Mouse (Mus musculus): ENCODE measurements at regions not wholly inside any gene's neighbourhood (a gene's known extent, or its start where the extent isn't known, plus 50 kb on each side); places are given as distances from the start of the nearest gene placed in this dataset.

DNA sequence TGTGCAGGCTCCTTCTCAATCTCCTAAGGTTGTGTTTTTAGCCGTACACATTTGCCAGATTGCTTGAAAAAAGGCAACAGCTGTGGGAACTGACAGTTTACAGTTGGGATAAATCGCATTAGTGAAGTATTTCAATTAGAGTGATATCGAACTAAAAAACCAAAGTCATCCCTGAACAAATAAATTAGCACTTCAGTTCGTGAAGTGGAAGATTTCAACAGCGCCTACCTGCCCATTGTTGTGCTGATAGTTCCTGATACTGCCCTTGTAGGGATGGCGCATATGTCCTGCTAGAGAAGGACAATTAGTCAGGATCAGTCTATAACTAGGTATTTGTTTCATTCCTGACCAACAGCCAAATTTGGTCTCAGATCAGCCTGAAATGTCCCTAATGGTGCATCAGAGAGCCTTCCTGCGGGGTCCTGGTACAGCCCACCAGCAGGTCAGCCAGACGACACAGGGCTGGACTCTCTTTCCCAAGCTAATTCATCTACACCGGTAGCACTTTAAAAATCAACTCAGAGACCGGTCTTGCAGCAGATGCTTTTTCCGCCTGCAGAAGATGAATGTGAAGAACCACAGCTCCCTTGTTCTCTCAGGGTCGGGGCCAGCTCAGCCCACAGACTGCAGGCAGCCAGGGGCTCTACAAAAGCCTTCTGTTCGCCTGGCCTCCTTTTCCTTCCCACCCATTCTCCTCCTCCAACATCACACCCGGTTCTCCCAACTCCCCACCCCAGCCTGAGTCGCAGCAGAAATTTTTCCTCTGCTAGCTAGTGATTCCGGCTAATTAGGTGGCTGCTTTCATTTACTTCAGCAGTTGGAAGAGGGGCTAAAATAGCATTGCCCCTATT is 146.1 kb downstream of the Psat1 start:
- peak; percentile 73 to 78 for DNase-seq (ENCODE audit: low spot score in 2 of 2)

DNA sequence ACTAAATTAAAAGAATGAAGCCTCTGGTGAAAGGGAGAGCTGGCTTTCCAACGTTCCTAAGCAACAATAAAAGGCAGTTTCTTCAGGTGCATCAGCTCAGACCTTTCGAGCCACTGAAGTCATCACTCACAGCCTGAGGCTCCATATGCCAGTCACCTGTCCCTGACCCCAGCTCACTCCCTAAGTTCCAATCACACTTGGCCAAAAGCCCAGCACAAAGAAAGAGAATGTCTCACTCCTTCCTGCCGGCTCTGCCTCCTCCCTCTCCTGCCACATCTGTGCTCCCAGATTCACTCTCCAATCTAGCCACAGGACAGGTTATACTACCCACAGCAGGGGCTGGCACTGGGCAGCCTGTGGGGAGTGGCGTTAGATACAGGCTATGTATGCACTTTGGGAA is 150.7 kb downstream of the Psat1 start:
- DNase-seq (ENCODE audit: low spot score in 2 of 2), result no peak

GRCm38 (mm10) chr19:15791942-15792341 is 155.2 kb downstream of the Psat1 start:
- no peak for DNase-seq (ENCODE audit: low spot score in 2 of 2)

DNA sequence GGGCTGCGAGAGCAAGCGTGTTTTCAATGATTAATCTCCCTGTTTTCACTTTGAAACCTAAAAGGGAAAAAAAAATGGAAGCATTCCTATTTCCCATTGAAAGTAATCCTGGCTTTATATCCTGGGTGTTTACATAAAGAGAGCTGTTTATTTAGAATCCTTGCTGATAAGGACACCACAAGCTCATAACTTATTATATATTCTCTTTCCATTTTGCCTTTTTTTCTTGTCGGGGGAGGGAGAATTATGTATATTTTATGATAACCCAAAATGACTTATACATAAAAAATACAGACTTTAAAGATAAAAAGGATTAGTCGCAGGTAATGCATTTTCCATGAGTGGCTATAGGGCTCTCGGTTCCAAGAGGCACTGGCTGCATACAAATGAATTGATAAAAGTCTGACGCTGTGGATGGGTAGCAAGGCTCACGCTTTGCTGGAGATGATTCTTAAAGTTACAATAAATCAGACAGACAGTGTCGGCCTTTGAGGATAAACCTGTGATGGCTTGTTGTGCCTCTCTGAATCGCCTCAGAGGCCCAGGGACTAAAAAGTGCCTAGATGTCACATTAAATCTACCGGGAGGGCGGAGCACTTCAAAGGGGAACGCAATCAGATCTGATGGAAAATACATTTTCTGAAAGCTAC is 155.7 kb downstream of the Psat1 start:
- no peak for DNase-seq (ENCODE audit: low spot score in 2 of 2)

DNA sequence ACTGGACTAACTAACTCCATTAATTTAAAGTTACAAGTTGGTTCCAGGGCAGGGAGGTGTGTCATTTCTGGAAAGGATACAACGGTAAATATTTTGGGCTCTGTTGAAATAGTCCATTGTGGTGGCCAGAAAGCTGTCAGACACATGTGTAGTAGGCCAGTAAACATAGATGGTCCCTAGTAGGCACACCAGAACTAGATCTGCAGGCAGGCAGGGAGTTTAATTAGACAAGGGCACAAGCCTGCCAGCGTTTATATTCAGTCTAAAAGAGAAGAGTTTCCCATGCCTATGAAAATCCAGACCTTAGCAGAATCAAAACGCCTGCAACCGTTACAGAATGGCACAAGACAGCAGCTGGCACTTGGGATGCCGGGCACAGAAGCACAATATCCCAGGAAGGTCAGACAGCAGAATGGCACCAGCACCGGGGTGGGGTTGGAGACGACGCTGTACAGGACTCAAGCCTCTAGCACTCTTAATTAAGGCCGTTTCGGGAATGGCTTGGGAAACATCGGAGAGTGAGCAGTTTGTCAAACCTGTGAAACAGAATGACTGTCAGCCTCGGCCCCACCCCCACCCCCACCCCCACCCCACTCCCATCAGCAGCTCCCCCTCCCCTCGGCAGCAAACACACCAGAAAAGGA is 156.4 kb downstream of the Psat1 start:
- DNase-seq (ENCODE audit: low spot score in 2 of 2), result no peak

DNA sequence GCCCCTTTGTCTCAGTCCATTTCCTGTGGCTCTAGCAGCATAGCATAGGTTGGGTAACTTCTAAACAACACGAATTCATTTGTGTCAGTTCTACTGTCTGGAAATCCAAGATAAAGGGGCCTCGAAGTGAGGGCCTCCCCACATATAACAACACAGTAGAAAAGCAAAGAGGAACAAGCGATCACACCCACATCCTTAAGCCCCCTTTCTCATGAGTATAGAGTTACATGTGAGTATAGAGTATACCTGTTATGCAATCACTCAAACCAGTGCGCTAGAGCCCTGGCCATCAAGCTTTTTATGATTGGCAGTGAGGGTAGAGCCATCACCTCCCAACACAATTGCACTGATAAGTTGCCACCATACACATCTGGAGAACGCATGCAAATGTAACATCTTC is 157.4 kb downstream of the Psat1 start:
- no peak for DNase-seq (ENCODE audit: low spot score in 2 of 2)

DNA sequence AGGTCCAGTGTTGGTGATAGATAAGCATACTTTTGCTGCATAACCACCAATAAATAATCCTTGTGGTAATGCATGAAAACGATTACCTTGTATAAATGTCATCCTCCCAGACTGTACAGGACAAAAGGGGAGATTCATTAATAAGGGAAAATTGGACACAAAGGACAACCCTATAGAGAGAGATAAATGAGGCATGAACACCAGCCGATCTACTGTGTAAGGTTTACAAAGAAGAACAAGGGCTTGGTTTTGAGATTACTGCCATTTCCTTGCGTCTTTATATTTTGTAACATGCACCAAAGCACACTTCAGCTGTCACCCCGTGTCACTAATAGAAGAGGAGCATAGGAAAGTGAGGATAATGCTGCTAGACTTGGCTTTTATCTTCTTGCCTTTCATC is 162.5 kb downstream of the Psat1 start:
- DNase-seq (ENCODE audit: low spot score in 2 of 2), result no peak

GRCm38 (mm10) chr19:15769651-15770050 is 177.5 kb downstream of the Psat1 start:
- no peak for DNase-seq (ENCODE audit: low spot score in 2 of 2)

- DNase-seq (ENCODE audit: low spot score in 2 of 2), result no peak
These were observed 186.1 kb downstream of the Psat1 start for GRCm38 (mm10) chr19:15761086-15761485.

GRCm38 (mm10) chr19:15745026-15745777 is 201.9 kb downstream of the Psat1 start:
- no peak for DNase-seq (ENCODE audit: low spot score in 2 of 2)

DNA sequence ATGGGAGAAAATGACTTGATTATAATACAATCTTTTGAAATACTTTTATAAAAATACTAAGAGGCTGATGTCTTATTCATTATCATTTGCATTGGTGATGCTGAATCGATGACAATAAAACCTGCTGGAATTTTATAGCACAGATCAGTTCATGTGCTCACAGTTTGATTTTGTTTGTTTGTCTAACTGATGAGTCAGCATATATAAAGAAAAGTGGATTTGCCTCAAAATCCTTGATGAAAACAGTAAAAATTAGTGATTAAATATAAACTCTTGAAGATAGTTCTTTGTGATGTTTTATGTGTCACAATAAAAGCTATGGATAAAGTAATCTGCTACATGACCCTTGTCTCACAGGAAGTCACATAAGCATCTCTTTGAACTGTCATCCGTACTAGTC is 210.9 kb downstream of the Psat1 start:
- no peak for DNase-seq (ENCODE audit: low spot score in 2 of 2)

GRCm38 (mm10) chr19:15726785-15727406 is 220.2 kb downstream of the Psat1 start:
- no peak for DNase-seq (ENCODE audit: low spot score in 2 of 2)

DNA sequence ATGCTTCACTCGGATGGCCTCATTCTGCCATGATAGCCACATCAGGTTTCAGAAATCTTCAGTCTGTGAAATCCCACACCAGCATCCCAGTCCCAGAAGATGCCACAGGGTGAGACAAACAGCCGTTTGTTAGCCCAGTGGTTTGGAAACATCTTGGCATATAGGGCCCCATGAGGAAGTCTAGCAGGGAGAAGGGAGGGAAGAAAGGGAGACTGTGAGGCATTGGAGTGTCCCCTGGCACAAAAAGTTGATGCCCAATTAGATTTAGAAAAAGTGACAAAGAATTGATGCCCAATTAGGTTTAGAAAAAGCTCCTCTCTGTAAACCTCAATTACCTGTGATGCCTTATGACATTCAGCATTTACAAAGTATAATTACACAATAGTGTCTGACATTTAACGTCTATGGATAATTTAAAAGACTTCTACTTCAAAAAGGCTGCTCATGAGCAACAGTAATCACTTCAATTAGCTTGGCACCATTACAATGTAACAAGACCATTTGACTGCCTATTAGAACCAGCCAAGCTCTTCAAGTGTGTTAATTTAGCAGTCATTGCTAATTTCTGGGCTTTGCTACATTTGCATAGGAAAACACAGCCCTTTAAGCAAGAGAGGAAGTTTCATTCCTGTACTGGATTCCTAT is 254.6 kb downstream of the Psat1 start:
- peak in 1 of 2 experiments; percentile 13 for DNase-seq (ENCODE audit: low spot score in 2 of 2)

DNA sequence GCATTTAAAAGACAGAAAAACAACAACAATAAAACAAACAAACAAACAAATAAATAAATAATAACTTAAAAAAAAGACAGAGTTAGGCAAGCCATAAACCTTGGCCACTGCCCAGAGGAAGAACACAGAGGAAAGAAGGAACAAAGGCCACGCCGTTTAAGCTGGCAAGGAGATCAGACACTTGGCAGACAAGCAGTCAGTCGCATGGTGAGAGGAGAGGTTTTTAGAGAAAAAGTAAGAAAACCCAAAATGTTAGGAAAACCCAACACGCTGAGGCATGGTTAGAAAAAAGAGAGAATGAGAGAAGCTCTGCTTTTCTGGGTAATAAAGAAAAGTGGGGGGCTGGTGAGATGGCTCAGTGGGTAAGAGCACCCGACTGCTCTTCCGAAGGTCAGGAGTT is 277.1 kb downstream of the Psat1 start:
- no peak for DNase-seq (ENCODE audit: low spot score in 2 of 2)

DNA sequence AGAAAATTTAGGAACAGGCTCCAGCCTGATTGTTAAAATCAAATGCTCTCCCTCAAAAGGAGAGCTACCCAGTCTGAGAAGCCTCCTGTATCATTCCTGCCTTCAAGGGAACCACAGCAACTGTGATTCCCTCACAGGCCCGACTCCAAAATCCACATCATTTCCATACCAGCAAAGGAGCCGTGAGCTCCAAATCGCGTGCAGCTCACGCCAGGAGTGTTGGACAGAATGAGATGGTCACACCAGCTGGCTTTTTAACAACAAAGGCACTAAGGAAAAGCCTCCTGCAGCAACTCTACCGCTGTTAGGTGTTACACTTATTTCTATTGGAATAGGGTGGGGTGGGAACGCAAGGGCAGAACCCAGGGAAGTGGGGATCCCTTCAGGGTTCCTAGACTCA is 277.6 kb downstream of the Psat1 start:
- DNase-seq (ENCODE audit: low spot score in 2 of 2), result no peak

- DNase-seq (ENCODE audit: low spot score in 2 of 2), result no peak
These were observed 278.5 kb downstream of the Psat1 start for GRCm38 (mm10) chr19:15668624-15669016.

DNA sequence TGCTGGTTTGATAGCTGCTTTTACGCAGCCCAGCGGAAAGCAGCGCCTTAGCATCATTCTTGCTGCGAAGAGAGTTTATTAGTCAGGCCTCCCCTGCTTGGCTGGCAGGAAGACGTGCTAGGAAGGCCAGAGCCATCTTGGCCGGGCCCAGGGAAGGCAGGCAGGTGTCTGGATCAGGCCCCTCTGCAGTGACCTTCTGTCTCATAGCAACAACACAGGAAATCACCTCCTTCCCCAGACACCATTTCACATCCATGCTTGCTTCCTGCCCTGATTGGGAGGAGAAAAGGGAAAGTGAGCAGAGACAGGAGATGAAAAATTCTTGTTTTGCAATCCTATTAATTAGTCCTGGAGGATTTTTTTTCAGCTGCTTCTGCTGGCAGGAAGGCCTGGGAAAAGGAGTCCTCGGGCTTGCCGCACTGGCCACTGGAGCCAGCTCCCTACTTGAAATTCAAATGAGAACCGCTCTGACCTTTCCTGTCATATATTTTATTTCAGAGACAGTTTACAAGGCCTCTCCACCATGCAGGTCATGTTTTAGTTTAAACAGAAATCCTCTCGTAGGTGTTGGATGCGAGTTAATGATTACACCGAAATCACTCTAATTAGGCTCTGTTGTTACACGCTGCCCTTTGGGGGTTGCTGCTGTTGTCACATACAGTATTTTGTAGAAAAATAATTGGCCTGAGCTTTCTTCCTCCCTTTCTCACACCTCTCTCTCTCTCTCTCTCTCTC is 279.1 kb downstream of the Psat1 start:
- DNase-seq (ENCODE audit: low spot score in 2 of 2), result no peak

- DNase-seq (ENCODE audit: low spot score in 2 of 2), result no peak
These were observed 283.4 kb downstream of the Psat1 start for GRCm38 (mm10) chr19:15663659-15664255.

DNA sequence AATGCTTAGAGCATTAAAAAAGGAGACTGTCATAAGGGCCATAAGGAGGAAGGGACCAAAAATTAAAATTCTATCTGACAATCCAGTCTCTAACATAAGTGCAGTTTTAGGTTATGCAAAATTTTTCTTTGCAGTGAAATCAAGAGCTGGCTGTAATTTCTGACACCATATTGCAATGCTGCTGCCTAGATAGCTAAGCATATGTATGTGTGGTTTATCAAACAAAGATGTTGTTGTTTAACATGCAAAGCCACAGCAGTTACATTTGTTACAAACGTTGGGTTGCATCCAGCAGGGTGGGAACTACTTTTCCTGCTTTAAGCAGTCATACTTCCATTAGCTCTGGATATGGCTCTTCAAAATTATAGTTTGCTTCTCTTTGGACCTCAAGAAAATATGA is 288.5 kb downstream of the Psat1 start:
- no peak for DNase-seq (ENCODE audit: low spot score in 2 of 2)

GRCm38 (mm10) chr19:15657846-15658245 is 289.3 kb downstream of the Psat1 start:
- no peak for DNase-seq (ENCODE audit: low spot score in 2 of 2)
